Mouse (Mus musculus): ENCODE results near the gene Tceanc2.
"Not testable (repeated sequence)": the region's sequence is repeated elsewhere in the genome, so short reads cannot be mapped to it uniquely, and the experiment has no call there.

The Tceanc2 gene

DNA sequence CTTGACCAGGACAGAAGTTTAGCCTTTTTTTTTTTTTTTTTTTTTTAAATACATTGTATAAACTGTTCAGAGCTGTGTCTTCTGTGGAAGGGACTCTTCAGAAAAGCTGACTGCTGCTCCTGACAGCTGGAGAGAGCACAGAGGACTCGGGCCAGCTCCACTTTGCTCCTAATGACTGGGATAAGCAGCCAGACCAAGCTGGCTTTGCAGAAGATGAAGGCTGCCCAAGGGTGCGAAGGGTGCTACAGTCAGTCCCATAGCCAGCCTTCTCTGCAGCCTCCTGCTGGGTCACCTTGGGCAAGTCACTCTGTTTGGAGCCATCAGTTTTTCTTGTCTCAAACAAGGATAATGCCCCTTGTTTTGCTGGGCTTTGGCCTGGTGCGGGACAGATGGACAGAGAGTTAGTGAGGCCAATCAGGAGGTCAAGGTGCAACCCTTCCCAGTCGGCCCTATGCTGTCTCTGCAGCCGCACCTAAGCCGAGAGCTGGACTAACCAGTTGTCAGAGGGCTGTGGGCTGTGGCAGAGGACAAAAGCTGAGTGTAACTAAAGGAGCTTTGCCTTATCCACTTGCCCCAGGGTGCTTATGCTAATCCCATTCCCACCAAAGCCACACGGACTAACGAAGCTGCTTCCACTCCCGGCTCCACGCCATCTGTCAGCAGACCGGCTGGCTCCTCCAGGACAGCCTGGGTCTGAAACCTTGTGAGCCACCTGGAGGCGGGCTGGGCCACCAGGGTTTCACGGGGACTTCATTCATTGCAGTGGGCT is 50.8 kb downstream of the Tceanc2 start:
- DNase-seq (ENCODE audit: low spot score in 2 of 2): peak; percentile 15 to 27

DNA sequence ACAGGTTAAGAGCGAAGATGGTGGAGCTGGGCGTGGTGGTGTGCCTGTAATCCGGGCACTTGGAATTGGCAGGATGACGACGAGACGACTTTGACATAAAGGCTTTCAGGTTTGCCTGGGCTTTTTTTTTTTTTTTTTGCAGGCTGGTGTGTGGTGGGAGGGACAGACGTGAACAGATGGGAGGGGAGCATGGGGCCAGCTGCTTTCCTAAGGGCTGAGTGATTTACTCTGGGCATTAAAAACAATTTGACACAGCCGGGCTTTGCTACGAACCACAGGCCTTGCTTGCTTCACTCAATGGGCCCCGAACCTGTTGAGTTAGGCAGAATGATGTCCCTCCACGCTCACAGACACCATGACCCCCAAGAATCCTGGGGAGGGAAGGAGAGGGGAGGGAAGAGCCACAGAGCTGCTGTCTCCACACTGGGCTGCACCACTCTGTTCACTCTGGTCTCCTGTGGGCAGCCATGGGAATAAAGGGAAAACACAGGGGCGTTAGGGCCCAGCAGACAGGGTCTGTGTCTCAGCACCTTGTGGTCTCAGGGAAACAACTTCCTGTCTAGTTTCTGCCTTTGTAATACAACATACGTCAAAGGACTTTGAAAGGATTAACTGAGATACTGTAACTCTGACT is 51.9 kb downstream of the Tceanc2 start:
- DNase-seq (ENCODE audit: low spot score in 2 of 2): no peak

DNA sequence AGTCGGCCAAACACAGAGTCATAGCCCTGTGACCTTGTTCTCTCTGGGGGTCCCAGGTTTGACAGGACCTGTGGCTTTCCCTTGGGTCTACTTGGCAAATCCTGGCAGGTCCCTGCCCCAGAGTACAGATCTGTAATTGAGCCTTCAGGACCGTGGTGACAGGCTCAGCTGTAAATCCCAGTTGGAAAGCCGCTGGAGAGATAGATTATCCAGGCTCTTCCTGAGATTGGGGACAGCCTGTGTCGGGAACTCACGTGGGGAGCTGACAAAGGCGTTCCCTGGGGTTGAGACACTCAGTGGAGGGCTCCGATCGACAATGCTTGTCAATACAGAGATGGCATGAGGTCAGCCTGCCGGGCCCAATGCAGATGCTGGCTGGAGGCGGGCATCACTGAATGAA is 52.5 kb downstream of the Tceanc2 start:
- no peak for DNase-seq (ENCODE audit: low spot score in 2 of 2)

DNA sequence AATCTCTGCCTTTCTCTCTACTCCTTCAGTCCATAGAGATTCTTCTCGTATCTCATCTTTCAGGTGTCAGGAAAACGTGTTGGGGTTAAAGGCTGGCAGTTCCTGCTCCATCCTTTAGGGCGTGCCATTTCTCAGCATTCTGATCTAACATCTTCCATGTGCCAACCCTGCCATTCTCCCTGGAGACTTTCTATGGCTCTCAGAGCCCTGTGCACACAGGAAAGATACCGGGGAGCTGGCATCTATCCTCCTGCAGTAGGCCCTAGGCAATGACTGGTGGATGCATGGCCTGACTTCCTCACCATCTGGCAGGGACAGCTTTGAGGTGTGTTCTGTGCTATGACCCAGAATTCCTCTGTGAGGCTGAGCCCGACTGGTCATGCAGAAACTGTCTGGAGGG is 53.8 kb downstream of the Tceanc2 start:
- no peak for DNase-seq (ENCODE audit: low spot score in 2 of 2)

DNA sequence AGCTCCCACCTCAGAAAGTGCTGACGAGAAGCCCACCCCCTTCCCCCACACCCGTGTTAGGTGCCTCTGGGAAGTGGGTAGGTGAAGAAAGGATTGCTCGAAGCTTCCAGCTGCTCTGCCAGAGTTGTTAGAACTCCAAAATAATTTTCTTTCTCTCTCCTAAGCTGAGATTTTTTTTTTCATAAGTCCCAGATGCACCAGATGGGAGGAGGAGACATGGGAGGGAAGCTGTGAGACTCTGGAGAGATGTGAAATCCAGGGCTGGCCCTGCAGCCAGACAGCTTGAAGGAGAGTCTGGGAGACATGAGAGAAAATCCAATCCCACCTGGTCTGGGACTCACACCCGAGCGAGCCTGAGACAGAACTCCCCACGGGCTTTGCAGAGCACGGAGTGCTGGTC is 54.5 kb downstream of the Tceanc2 start:
- DNase-seq (ENCODE audit: low spot score in 2 of 2): no peak

DNA sequence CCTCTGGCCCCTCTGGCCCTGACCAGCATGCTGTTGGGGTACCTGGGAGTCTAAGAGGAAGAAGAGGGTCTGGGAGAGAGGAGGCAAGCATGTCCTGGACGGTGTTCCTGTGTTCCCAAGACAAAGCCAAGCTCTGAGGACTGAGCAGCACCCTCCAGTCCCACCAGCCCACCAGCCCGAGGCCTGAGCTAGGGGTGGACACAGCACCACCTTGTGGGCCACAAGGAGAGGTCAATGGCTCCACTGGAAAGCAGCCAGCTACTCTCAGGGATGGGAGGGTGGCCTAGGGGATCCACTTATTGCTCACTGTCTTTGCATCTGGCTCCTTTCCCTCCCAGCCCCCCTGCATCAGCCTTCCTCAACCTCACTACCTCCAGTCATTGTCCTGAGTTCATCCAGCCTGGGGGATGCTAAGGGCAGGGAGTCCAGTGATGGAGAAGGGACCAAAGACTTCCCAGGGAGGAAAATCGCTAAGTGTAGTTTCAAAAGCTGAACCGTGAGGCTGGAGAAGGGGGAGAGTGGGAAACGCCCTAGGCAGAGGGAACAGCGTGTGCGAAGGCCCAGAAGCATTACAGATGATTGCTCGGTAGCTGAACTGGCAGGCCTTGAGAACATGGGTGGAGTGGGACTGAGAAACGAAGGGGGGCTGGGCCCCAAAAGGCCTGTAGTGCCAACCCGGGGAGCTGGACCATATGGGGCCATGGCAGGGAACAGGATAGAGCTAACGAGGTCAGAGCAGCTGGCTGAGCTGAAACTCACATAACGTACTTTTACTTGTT is 57.6 kb downstream of the Tceanc2 start:
- DNase-seq (ENCODE audit: low spot score in 2 of 2): peak in 1 of 2 experiments; percentile 19

DNA sequence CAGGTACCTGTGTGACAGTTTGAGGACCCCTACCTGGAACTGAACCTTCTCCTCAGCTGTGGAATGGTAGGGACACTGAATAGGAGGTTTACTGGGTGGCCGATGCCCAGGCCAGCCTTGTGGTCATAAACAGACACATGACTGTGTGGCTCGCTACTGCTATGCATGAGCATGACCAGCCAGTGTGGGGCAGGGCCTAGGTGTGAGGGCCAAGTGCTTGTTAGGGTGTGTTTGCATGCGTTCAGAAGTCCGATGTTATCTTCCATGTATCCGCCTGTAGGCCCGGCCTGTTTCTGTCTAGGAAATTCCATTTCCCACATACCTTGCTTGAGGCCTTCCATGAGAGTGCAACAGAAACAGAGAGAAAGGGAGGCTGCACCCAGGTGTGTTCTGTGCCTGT is 58.2 kb downstream of the Tceanc2 start:
- no peak for DNase-seq (ENCODE audit: low spot score in 2 of 2)

DNA sequence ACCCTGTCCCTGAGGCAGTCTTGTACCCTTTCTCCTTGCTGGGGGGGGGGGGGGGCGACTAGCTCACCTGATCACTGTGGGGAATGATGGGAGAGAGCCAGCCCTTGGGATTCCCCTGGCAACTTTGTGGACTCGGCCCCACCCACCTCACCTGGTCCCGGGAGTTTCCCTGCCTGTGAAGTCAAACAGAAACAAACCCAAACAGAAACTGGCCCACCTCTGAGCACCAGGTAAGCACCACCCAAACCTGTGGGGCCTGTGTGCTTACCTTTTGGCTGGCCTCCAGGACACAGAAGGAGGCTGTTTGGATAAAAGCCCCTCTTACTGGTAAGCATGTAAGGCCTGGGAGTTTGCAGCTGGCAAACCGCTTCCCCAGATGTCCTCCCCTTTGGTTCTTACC is 59.9 kb downstream of the Tceanc2 start:
- no peak for DNase-seq (ENCODE audit: low spot score in 2 of 2)

DNA sequence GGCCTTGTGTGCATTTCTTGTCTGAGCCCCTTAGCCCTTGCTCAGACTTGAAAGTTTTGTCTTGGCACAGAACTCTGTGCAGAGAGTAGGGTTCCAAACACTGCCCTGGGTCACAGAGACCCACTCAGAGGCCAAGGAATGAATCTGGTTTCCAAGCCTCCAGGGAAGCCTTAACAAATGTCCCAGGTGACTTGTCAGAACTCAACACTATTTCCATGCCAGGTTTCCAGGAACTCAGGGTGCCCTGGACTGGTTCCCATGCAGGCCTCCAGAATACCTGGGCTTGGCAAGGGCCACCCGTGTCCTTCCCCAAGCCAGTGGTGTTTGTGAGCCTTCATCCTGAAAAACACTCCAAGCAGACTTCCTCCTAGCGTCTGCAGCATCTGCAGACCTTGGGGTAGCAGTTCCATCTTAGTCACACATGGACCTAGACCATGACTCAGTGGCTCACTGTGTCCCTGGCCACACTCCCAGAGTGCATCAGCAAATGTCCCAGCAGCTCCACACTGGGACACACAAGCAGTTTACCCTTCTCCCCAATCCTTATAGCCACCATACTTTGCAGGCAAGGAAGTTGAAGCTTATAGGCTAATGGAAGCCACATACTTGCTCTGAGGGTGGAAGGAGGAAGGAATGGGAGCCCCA is 61.1 kb downstream of the Tceanc2 start:
- DNase-seq (ENCODE audit: low spot score in 2 of 2): no peak

DNA sequence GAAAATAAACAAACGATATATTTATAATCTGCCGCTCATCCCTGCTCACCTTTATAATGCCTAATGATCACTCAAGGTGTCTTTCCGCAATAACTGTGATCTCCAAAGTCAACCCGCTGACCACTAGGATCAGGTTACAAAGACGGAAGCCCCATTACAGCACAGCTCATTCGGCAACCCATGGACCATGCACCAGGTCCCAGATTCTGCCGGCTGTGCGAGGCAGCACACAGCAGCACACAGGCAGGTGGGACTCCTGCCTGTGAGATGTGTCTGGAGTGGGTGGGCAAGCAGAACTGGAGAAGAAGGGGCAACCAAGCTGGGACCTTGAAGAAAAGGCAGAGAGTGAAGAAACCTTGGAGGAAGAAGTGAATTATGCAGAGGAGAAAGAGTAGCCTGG is 64.6 kb downstream of the Tceanc2 start:
- no peak for DNase-seq (ENCODE audit: low spot score in 2 of 2)

DNA sequence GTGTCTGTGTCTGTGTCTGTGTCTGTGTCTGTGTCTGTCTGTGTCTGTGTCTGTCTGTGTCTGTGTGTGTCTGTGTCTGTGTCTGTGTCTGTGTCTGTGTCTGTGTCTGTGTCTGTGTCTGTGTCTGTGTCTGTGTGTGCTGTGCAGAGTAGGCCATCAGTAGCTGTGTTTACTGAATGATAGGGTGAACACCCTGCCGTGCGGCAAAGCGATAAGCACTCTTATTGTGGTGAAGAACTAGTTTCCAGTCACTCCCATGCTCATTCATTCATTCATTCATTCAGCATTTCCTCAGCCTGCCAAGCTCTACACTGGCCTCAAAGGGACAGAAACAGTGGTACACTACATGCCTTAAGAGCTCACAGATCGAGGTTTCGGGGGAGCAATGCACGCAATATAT is 69.7 kb downstream of the Tceanc2 start:
- DNase-seq (ENCODE audit: low spot score in 2 of 2): not testable (repeated sequence)

DNA sequence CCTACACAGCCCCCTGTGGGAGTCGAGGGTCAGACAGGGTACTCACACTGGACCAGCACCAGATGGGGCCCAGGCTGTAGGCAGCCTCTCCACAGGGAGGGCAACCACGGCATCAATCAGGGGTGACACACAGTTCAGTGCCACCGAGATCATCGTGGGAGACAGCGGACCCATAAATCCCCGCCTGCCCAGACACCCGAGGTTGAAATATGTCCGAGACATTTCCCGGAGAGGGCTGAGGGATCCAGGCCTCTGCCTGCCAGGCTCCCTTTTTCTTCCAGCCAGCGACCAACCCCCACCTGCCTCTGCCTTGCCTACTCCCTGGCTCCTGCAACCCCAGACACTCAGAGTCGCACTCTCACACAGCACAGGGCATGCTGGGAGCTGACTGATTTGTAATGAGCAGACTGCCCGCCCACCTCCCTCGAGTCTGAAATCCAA is 70.6 kb downstream of the Tceanc2 start:
- DNase-seq (ENCODE audit: low spot score in 2 of 2): no peak

DNA sequence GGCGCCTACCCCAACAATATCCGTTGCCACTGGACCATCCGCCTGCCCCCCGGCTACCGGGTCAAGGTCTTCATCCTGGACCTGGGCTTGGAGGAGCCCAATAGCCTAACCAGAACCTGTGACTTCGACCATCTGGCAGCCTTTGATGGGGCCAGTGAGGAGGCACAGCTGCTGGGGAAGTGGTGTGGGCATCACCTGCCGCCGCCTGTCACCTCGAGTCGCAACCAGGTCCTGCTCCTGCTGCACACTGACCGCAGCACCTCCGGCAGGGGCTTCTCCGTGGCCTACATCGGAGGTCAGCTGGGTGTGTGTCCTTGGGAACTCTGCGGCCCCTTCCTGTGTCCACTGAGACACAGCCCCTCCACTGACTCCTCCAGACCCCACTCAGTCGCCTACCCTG is 72.1 kb downstream of the Tceanc2 start:
- DNase-seq (ENCODE audit: low spot score in 2 of 2): no peak

DNA sequence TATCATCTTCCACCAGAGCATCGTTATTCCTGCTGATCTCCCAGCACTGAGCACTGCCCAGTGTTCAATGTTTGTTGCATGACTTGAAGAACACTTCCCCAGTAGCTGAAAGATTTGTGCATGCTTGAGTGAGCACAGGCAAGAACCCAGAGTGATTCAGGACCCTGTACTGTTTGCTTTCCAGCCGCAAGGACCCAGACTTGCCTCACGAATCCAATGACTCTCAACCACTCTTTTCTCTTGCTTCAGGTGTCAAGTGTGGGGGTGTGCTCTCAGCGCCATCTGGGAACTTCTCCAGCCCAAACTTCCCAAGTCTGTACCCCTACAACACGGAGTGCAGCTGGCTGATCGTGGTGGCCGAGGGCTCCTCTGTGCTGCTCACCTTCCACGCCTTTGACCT is 76.7 kb downstream of the Tceanc2 start:
- no peak for DNase-seq (ENCODE audit: low spot score in 2 of 2)

DNA sequence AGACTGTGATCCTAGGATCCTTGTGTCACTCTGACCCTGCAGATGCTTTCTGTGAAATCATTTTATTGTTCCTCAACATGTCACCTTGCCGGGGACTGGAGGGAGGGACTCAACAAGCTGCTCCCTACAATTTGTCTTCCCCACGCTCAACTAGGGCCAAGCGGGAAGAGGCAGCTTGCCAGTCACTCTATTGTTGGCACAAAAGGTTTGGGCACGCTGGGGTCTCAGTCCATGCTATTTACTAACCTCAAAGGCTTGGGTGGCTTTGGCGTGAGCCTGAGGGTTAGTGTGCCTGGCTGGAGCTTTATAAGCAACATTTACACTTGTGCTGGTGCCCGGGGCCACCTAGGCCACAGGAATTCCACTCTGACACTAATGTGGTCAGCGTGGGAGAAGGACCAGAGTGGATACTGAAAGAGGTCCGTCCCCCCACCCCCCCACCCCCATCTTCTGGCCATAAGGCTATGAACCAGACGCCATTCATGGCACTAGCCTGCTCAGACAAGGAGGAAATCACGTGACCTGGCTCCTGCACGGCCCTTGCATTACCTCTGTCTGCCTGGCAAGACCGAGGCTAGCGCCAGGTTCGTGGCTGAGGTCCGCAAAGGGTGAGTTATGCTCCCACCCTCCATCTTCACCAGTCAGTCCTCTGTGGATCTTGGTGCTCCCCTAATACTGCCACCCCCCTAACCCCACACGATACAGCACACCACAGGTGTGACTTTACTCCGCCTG is 80.0 kb downstream of the Tceanc2 start:
- DNase-seq (ENCODE audit: low spot score in 2 of 2): no peak

DNA sequence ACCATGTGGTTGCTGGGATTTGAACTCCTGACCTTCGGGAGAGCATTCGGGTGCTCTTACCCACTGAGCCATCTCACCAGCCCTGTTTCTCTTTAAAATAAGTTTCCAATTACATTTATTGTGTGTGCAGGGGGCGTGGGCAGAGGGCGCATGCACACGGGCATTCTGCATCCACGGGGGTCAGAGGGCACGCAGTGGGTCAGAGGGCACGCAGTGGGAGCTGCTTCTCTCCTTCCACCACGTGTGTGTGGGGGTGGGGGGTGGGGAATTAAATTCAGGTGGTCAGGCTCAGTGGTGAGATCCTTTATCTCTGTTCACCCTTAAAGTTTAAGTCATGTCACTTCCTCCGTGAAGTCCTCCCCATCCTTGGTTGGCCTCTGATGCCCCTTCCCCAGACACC is 80.5 kb downstream of the Tceanc2 start:
- DNase-seq (ENCODE audit: low spot score in 2 of 2): no peak

DNA sequence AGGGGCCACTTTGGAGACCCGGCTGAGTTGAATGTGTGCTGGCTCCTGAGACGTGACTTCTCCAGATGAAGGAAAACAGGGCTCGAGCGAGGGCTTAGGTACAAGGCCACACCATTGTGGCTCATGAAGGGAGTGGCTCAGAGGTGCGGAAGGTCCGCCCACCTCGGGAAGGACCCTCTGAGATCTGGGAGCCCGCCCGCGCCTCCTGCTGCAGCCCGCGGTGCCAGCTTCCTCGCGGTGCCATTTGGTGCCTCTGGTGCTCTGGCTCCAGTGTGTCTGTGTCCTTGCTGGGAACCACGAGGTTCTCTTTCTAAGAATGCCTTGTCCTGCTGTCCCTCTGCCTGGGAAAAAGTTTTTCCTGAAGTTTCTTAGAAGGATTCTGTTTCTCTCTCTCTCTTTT is 81.0 kb downstream of the Tceanc2 start:
- no peak for DNase-seq (ENCODE audit: low spot score in 2 of 2)

DNA sequence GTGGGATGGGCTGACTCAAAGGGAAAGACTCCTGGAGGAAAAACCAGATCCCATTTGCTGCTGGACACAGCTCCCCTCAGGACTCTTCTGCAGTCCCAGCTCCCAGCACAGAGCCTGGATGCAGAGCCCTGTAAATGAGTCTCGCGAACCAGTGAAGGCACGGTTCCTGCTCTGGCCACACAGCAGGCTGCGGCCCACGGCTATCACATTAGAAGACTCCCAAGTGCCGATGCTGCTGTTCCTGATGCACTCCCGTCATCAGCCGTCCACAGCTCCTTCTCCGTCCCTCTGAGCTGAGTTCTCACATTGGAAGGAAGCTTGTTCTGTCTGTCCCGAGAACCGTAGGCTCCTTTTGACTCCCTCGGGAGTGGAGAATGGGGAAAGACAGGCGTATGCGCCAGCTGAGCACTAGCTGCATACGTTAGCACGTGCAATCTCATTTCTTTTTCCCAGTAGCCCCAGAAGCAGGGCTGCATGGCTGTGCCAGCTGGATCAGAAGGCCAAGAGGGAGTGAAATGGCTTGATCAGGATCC is 82.0 kb downstream of the Tceanc2 start, which contains the start of gene Cdcp2:
TSS of gene Cdcp2 (plus strand) at position 51 of the 533 bp plus-strand sequence.
- DNase-seq (ENCODE audit: low spot score in 2 of 2): no peak

DNA sequence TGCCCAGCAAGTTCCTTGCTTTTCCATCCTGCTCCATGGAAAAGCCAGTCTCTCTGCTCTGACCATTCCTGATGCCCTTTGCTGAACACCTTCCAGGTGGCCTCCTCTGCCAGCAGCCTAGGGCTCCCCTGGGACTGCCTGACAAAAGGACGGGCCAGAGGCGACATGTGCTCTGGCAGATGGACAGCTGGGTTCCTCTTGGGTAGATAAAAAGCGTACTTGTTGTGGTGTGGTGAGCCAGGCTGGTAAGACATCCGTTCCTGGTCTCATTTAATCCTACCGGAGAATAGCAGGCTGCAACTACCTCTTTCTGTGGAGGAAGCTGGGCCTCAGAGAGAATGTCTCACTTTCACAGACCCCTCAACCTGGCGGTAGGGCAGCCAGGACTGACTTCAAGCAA is 82.9 kb downstream of the Tceanc2 start:
- no peak for DNase-seq (ENCODE audit: low spot score in 2 of 2)

DNA sequence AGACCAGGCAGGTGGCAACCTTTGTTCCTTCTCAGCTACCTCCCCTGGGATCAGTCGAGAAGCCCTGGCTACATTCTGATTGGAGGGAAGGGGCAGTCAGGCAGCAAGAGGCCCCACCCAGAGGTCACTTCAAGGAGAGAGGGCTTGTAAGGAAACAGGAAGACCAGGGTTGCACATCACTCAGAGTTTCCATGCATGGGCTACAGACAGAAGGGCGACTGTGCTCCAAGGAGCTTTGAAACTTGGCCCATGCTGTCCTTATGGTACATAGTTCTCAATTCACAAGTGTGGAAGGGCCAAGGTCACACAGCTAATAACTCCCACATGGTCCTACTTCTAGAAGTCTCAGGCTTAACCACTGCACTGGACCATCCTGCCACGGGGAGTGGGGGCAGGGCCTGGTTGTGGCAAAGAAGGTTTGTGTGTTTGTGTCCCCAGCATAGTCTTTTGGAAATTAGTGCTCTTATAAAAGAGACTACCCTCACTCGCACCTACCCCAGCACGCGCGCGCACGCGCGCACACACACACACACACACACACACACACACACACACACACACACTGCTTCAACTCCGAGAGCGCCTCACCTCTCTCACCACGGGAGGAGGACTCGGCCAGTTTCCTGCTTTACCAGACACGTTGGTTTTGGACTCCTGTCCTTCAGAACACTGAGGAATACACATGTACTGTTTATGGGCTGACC is 84.3 kb downstream of the Tceanc2 start:
- DNase-seq (ENCODE audit: low spot score in 2 of 2): no peak

DNA sequence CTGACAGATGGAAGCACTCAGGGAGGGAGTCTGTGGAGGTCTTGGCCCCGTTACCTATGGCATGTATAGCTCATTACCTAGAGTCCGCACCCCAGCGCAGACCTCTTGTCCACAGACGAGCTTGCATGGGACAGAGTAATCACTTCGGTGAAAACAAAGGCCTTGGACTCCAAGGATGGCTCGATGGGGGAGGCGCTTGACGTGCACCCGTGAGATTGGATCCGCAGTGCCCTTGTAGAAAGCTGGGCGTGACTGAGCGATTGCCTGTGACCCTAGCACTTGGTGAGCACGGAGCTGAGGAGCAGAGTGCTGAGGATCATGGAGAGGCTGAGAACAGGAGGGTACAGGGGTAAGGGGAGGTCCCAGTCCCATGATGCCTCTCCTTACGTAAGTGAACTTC is 87.2 kb downstream of the Tceanc2 start:
- no peak for DNase-seq (ENCODE audit: low spot score in 2 of 2)

Measured in urinary bladder, adult 18-20 months (tissue).